Mouse (Mus musculus) cerebellum, postnatal 14 days (tissue): ENCODE measurements at regions not wholly inside any gene's neighbourhood (a gene's known extent, or its start where the extent isn't known, plus 50 kb on each side); places are given as distances from the start of the nearest gene placed in this dataset.

Experiments
- DNase-seq, 2 experiments: peaks; one replicate each; pipeline ENCODE4 v3.0.0; 2021; ENCODE audit warnings: mixed read lengths in 2 of 2

GRCm38 (mm10) chr6:55781146-55781545 is 55.5 kb upstream of the Itprid1 start:
- no peak for DNase-seq

DNA sequence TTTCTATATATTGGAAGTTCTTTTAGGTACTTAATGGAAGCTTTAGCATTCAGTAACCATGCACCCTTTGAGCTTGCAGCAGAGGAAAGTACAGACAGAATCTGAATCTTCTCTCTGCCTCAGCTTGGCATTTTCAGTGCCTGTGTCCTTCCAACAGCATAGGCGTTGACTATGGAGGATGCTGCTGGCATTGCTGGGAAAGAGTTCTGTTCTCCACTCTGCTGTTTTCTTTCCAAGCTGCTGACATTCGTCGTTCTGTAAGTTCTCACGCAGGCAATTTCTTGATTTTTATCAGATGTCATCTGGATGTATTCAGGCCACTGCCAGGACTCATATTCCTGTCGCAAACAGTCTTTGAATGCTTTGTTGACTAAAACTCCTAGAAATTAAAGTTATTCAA is 61.2 kb upstream of the Itprid1 start:
- DNase-seq = no peak

DNA sequence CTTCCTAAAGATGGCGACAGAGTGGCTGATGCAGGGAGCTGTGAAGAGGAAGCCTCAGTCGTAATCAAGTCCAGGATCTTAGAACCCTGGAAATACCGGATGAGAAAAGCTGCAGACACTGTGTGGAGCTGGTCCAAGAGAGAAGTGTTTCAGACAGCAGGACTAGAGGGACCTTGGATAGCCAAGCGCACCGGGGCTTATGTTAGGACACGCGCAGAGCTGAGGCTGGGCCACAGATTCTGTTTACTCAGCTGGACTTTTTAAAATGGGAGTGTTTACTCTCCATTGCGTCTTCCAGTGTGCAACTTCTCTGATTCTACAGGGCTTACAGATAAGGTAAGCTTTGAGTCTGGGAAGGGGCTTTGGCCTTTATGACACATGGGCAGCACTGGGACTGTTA is 66.4 kb upstream of the Itprid1 start:
- DNase-seq = no peak

- peak; percentile 79 to 90 for DNase-seq
Measured at GRCm38 (mm10) chr6:55755491-55755890, 74.4 kb upstream of the Neurod6 start.

DNA sequence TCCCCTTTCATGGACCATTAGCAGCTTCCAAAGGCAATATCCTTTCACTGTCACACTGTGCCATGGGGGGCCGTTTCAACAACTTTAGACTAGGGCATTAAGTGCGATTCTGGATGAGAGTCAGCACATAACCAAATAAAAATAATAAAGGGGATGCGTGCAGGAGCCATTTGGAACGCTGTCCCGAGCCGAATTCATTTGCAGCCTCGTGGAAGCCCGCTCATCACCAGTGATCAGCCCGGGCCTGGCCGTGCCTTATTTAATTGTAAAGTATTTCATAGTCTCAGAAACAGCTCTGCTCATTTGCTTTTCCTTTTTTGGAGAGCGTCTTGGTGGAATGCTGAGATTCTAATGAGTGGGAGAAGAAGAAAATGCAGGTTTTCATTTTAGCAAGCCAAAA is 69.8 kb upstream of the Neurod6 start:
- DNase-seq = no peak

DNA sequence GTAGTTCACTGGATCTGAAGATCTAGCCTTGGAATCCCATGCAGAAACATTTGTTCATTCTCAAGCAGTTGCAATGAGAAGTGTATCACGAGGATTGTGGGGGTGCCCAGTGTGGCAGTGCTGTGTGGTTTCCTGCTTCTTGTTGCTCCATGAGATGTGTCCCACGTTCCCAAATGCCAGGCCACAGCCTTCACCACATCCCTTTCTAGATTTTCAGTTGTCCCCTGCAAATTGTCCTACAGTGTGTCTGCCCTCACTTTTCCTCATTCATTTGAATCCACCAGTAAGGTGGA is 64.7 kb upstream of the Neurod6 start:
- DNase-seq = no peak

- no peak for DNase-seq
Measured at GRCm38 (mm10) chr6:55745105-55745858, 64.2 kb upstream of the Neurod6 start.

DNA sequence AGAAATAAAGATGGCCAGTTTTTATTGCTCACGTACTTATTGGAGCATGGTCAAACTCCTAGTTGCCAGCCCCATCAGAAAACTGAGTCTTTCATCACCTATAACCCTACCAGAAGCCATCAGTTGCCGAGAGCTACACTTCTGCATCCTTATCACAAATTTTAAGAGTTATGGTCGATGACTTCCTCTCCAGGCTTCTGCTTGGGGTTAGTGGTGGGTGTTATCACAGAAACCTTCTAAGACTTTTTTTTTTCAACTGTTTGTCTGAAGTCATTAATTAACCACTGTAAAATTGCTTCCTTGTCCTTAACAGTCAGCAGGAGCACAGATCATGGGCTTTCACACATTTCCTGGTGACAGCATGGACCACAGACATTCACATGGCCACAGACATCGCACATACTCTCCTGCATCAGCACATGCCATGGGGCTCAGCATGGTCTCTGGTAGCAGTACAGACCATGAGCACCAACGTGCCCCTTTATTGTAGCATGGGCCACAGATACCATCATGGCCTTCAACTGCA is 50.3 kb upstream of the Neurod6 start:
- DNase-seq = no peak
